Mouse (Mus musculus): ENCODE measurements around the gene Fam234a. TPM values are rescaled to one million over a fixed set of nuclear protein-coding genes. Genes with fewer than 3 reads are reported as not detected.
"Not testable (repeated sequence)": the region's sequence is repeated elsewhere in the genome, so short reads cannot be mapped to it uniquely, and the experiment has no call there.

The Fam234a gene
- polyA plus RNA-seq, 1 experiment = 34.3 TPM

DNA sequence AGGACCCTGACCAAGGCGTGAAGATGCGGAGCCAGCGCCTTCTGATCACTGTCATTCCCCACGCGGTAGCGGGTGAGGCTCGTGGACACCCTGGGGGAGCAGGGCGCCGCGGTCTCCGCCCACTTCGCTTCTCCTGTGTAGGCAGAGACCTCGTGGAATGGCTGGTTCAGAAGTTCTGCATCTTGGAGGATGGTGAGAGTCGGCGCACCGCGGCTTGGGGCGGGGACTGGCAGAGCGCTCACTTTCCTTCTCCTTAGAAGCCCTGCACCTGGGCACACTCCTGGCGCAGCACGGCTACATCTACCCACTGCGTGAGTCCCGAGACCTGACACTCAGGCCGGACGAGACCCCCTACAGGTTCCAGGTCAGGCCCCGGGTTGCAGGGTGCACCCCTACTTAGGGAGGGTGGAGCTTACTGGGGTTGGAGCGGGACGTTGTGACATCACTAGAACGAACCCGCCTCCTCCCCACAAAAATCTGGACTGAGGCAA, 40.7 kb downstream of the Fam234a start:
- no peaks in the 10 kb centered on the region for H3K27me3 ChIP-seq (ENCODE audit: control insufficient read depth, insufficient read depth, low read length)
- 2% methylated on average over 30 of the region's 30 CpGs for WGBS

DNA sequence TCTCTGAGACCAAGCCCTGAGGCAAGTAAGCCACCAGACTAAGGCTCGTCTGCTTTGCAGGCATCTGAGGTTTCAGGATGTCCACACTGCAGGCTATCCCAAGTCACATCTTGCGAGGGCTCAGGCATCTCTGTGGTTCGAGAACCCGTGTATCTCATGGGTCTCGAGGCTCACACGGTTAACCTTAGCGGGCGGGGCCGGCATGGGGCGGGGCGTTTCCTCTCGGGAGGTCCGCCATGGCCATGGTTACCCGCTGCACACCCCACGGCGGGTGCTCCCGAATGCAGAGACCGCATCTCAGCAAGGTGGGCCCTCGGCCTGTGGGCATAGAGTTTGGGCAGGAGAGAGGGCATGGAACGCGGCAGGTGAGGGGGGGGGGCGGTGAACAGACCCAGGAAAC, 41.3 kb downstream of the Fam234a start, which contains the start of gene Rgs11:
Rgs11 (plus strand) TSS at position 215 of the 400 bp plus-strand sequence.
- H3K4me3 ChIP-seq (replicated peaks; ENCODE audit: insufficient read depth, low read depth, low read length) = peak within 1 kb of the TSS; percentile 59
- TF ChIP-seq CTCF (IDR thresholded peaks at IDR 0.05; ENCODE audit: borderline replicate concordance, insufficient read depth, low read depth, low read length) = no peak
- no peak for TF ChIP-seq POLR2A (IDR thresholded peaks at IDR 0.05; ENCODE audit: borderline replicate concordance, insufficient read depth, low read length)
- WGBS = 3% methylated on average over 22 of the region's 22 CpGs
- peak; percentile 29 to 32 for DNase-seq
- peaks cover 2% of the 10 kb centered on the region; the same call in 1 of the 2 replicates for H3K4me1 ChIP-seq (ENCODE audit: control insufficient read depth, insufficient read depth, low read length)
- H3K27ac ChIP-seq (ENCODE audit: insufficient read depth, low read length) = no peak within 1 kb of the TSS
- H3K27me3 ChIP-seq (ENCODE audit: control insufficient read depth, insufficient read depth, low read length) = no peaks in the 10 kb centered on the region

More for the DNA sequence above, 40.7 kb downstream of the Fam234a start:
- DNase-seq = peak; percentile 31 to 48
- Histone ChIP-seq H3K4me1 (ENCODE audit: control insufficient read depth, insufficient read depth, low read length) (peaks cover 2% of the 10 kb centered on the region; the same call in 1 of the 2 replicates), H3K27ac (ENCODE audit: insufficient read depth, low read length) (no peak overlapping the region), H3K4me3 (replicated peaks; ENCODE audit: insufficient read depth, low read depth, low read length) (peak overlapping the region; percentile 59)
- TF ChIP-seq POLR2A (IDR thresholded peaks at IDR 0.05; ENCODE audit: borderline replicate concordance, insufficient read depth, low read length) (no peak), CTCF (IDR thresholded peaks at IDR 0.05; ENCODE audit: borderline replicate concordance, insufficient read depth, low read depth, low read length) (no peak)

GRCm38 (mm10) chr17:26201998-26202397, 42.0 kb downstream of the Fam234a start:
- H3K27me3 ChIP-seq (ENCODE audit: control insufficient read depth, insufficient read depth, low read length) = no peaks in the 10 kb centered on the region
- no peak overlapping the region for H3K27ac ChIP-seq (ENCODE audit: insufficient read depth, low read length)
- TF ChIP-seq POLR2A (IDR thresholded peaks at IDR 0.05; ENCODE audit: borderline replicate concordance, insufficient read depth, low read length) (no peak), CTCF (IDR thresholded peaks at IDR 0.05; ENCODE audit: borderline replicate concordance, insufficient read depth, low read depth, low read length) (no peak)
- no peak overlapping the region for H3K4me3 ChIP-seq (replicated peaks; ENCODE audit: insufficient read depth, low read depth, low read length)
- no peak for DNase-seq
- H3K4me1 ChIP-seq (ENCODE audit: control insufficient read depth, insufficient read depth, low read length) = peaks cover 2% of the 10 kb centered on the region; the same call in 1 of the 2 replicates

DNA sequence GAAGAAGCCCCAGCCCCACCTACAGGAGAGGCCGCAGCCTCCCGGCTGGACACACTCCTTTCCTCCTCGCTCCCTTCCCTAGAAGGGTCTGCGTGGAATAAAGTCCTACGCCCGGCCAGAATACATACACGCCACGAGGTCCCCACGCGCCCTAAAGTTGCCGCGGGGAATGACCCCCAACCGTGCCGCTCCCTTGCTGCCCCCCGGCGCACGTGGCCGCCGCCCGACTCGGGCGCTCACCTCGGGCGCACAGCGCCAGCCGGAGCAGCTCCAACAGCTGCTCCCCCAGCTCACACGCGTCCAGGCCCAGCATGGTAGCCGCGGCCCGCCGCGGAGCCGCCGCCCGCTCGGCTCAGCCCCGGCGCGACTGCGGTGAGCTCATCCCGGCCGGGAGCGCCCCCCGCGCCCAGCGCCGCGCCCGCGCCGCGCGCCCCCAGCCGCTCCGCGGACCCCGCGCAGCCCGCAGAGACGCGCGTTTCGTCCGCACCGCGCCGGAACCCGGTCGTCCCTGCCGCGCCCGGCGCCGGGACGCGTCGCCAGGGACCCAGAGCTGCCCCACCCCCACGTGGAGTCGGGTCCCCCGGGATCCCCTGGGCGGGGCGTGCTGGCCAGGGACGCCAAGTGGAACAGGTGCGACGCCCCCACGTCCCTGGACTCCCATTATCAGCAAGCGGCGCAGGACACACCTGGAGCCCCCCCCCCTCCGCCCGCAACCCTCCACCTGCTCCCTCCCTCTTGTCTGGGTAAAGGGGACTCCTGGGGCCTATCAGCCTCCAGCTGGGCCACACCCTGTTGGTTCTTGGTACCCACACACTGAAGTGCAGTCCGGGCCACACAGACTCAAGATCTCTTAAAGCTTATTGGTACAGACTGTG, 43.0 kb downstream of the Fam234a start:
- TF ChIP-seq CTCF (IDR thresholded peaks at IDR 0.05; ENCODE audit: borderline replicate concordance, insufficient read depth, low read depth, low read length) = no peak
- no peak for TF ChIP-seq POLR2A (IDR thresholded peaks at IDR 0.05; ENCODE audit: borderline replicate concordance, insufficient read depth, low read length)
- 2% methylated on average over 86 of the region's 92 CpGs for WGBS
- H3K27me3 ChIP-seq (ENCODE audit: control insufficient read depth, insufficient read depth, low read length) = no peaks in the 10 kb centered on the region
- DNase-seq = no peak
- H3K4me3 ChIP-seq (replicated peaks; ENCODE audit: insufficient read depth, low read depth, low read length) = peak overlapping the region; percentile 42
- peaks cover 2% of the 10 kb centered on the region; the same call in 1 of the 2 replicates for H3K4me1 ChIP-seq (ENCODE audit: control insufficient read depth, insufficient read depth, low read length)
- H3K27ac ChIP-seq (ENCODE audit: insufficient read depth, low read length) = no peak overlapping the region

- TF ChIP-seq POLR2A (IDR thresholded peaks at IDR 0.05; ENCODE audit: borderline replicate concordance, insufficient read depth, low read length) = no peak
- no peak for TF ChIP-seq CTCF (IDR thresholded peaks at IDR 0.05; ENCODE audit: borderline replicate concordance, insufficient read depth, low read depth, low read length)
- Histone ChIP-seq H3K4me3 (replicated peaks; ENCODE audit: insufficient read depth, low read depth, low read length) (no peak within 1 kb of the TSS), H3K27me3 (ENCODE audit: control insufficient read depth, insufficient read depth, low read length) (no peaks in the 10 kb centered on the region), H3K27ac (ENCODE audit: insufficient read depth, low read length) (no peak within 1 kb of the TSS), H3K4me1 (ENCODE audit: control insufficient read depth, insufficient read depth, low read length) (peaks cover 2% of the 10 kb centered on the region; the same call in 1 of the 2 replicates)
- DNase-seq = no peak
- 85% methylated on average over 4 of the region's 4 CpGs for WGBS
These were observed 45.1 kb downstream of the Fam234a start, which contains the start of gene Pdia2 for GRCm38 (mm10) chr17:26198892-26199291. Gene Pdia2, minus strand, starts transcription at chr17:26199087.

DNA sequence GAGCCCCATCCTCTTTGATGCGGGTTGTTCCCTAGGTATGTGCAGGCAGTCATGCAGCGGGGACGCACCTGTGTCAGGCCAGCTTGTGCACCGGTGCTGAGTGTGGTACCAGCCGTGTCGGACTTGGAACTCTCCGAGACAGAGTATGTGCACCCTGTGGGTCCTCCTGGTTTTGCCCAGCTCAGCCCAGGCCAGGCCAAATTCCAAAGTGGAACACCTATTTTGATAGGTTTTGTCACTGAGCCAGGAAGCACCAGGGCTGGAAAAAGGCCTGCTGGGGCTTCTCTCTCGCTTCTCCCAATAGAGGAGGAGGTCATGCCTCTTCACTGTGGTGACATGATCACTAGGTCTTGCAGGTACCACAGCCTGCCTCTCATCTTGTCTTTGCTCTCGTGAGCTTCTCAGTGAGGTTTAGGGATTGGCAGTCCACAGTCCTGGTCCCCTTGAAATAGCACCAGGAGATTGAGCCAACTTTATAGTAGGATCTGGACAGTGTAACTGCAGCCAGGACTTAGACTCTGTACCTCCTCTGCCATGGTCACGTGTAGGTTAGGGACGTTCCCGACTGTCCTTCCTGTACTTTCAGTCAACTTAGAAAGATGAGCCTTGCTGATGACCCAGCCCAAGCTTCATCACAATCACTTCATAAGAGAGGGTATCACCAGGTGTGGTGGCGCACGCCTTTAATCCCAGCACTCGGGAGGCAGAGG, 51.4 kb downstream of the Fam234a start:
- TF ChIP-seq POLR2A (IDR thresholded peaks at IDR 0.05; ENCODE audit: borderline replicate concordance, insufficient read depth, low read length) (no peak), CTCF (IDR thresholded peaks at IDR 0.05; ENCODE audit: borderline replicate concordance, insufficient read depth, low read depth, low read length) (no peak)
- WGBS = 87% methylated on average over 15 of the region's 15 CpGs
- Histone ChIP-seq H3K27me3 (ENCODE audit: control insufficient read depth, insufficient read depth, low read length) (no peaks in the 10 kb centered on the region), H3K4me3 (replicated peaks; ENCODE audit: insufficient read depth, low read depth, low read length) (no peak overlapping the region), H3K4me1 (ENCODE audit: control insufficient read depth, insufficient read depth, low read length) (peaks cover 4% of the 10 kb centered on the region), H3K27ac (ENCODE audit: insufficient read depth, low read length) (no peak overlapping the region)
- DNase-seq = no peak

- H3K4me3 ChIP-seq (replicated peaks; ENCODE audit: insufficient read depth, low read depth, low read length); DNase-seq: not testable (repeated sequence)
- 90% methylated on average over 7 of the region's 7 CpGs for WGBS
These were observed 52.6 kb downstream of the Fam234a start for GRCm38 (mm10) chr17:26191486-26191885.

More at GRCm38 (mm10) chr17:26191486-26191885, 52.6 kb downstream of the Fam234a start:
- H3K27ac ChIP-seq (ENCODE audit: insufficient read depth, low read length); H3K27me3 ChIP-seq (ENCODE audit: control insufficient read depth, insufficient read depth, low read length); H3K4me1 ChIP-seq (ENCODE audit: control insufficient read depth, insufficient read depth, low read length): not testable (repeated sequence)

Measured in cerebellum, adult 2 months (tissue).